Mouse (Mus musculus) ovary, adult 18-20 months (tissue): ENCODE measurements at regions not wholly inside any gene's neighbourhood (a gene's known extent, or its start where the extent isn't known, plus 50 kb on each side); places are given as distances from the start of the nearest gene placed in this dataset.
A peak's percentile ranks its signal among the peaks of the same experiment; 100 is the strongest.
"Not testable (repeated sequence)": the region's sequence is repeated elsewhere in the genome, so short reads cannot be mapped to it uniquely, and the experiment has no call there.

Source experiments
- DNase-seq: peaks from one replicate; pipeline ENCODE4 v3.0.0; 2022; ENCODE audit warnings: low spot score, mixed read lengths

DNA sequence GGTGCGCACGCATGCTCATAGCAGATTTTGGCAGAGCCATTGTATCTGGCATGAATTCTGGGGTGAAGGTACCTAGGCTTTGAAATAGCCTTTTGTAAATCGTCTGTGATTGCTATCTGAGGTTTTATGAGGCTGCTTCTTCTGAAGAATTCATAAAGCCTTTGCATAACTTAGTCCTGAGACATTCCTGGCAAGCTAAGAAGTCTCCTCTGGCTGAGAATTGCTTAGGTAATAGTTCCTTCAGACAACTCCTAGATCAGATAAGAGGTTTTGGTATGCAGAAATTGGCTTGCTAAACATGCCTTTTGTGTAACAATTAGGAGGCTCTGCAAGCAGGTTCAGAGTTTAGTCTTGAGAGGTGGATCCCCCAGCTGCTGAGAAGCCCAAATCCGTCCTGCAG, 82.7 kb downstream of the Pmp22 start:
- no peak for DNase-seq

DNA sequence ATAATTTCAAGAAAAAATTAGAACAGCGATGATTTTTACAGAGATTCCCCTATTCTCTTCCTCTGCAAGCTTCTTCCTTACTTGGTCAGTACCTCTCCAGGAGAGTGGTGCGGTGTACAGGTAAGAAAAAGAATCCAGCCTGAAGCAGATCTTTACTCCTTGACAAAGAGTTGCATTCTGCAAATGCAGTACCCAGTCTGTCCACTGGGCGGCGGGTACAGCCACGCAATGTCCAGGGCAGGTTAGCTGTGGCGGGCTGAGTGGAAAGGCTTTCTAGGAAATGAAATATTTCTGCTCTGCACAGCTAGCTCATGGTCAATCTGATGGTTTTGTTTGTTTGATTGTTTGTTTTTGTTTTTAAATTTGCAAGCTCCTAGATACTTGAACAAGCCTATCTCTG, 84.3 kb downstream of the Pmp22 start:
- DNase-seq, result peak; percentile 31

DNA sequence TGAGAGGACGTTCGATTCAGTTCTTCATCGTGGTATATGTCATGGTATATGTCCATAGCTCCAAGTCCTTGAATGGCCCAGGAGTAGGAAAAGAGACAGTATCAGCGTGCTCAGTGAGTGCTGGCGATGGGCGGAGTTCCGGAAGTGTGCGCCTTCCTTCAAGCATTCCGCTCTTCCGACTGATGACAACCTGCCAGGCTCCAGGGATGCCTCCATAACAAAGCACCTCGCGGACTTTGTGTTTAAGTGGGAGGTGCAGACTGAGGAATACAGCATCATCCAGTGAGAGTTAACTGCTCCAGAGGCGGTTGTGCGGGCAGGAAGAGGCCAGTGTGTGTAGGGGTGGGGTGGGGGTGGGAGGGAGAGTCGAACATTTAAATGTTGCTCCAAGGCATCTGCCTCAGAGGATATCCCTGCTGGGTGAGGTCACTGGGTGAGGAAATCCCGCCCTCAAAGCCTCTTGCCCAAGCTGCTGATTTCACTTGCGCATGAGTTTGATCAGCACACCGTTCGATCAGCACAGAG, 85.2 kb downstream of the Pmp22 start:
- DNase-seq, result no peak

DNA sequence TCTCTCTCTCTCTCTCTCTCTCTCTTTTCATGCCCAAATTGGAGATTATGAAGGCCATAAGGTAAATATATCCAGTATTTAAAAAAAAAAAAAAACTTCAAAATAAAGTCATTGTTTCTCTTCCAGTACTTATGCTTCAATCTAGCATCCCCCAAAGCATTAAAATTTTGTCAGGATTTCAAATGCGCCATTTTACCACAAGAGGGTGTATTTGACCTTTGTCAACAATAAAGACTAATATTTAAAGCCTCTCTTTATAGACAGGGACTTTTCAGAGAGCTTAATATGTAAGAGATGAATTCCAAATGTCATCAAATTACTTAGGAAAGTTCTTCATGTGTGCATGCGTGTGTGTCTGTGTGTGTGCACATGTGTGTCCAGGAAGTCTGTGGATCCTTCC, 87.2 kb downstream of the Pmp22 start:
- DNase-seq, result no peak

DNA sequence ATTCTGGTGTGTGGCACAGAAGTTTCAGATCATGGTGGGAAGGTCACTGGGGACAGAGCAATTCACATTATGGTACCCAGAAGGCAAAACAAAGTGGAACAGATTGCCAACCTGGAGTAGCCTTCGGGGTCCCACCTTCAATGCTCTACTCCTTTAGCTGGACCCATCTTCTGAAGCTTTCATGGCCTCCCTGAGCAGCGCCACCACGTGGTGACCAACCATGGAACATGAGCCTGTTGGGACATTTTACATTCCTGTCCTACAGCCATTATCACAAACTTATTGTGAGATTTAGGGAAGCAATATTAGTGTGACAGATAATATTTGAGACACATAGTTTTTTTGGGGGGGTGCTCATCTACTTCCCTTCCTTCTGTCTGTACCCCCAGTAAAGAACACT, 88.3 kb downstream of the Pmp22 start:
- no peak for DNase-seq

DNA sequence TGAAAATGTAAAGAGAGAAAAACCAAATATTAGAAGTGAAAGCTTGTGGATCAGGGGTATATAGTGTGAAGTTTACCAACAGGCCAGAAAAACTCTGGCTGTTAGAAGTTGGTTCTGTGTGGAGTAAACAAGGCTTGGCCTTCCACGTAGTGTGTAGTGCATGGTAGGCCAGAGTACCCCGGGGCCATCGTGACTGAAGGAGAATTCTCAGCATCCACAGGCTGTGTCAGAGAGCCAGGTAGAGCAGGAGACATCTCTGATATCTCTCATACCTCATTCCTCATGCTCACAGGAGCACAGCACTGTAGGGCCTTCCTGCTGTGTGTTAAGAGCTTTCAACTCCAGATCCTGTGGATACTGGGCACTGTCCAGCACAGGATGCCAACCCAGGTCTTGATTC, 97.7 kb downstream of the Pmp22 start:
- no peak for DNase-seq

DNA sequence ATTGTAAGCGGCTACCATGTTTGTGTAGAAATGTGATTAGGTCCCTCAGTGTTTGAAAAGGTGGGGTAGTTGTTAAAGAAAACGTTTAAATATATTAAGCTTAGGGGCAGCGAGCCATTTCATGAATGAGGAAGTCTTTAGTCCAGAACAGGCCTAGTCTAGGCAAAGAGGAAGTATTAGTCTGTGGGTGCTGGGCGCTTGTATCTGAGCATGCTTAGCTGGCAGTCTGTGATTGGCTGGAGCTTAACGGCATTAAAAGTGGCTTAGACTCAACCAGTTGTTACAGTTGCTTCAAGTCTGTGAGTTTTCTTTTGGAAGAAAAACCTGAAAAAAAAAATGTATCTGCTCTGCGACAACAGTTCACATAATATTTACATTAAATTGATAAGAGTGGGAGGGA, 102.0 kb downstream of the Pmp22 start:
- no peak for DNase-seq

DNA sequence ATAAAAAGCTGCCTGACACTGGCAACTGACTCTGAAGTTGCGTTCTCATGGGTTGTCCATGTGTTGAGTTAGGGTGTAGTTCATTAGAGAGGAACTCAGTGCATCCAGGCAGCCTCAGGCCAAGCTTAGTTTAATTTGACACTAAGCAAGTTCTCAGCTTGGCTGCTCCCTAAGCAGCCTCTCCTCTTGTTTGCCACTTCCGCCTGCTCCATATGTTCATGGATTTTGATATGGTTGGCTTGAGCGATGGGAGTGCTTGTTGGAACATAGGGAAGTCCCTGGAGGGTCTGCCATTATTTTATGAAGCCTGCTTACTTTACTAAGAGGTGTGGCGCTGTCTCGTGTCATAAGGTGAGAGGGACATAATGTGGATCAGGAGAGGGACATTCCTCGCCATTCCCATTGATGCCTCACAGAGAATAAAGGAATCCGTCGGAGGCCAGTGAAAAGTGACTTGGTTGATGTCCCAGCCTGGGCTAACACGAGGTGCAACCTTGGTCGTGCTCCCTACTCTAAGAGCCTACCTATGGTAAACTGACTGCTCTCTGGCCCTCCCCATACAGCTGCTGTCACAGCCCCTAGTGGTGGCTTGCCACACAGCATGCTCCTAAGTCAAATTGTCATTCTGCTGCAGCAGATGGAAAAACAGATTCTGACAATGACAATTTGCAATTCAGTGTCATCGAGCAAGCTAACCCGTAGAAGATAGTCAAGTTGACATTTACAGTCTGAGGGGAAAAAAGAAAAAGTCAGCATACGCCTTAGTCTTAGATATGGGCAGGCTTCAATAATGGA, 104.6 kb downstream of the Pmp22 start:
- DNase-seq, result no peak

DNA sequence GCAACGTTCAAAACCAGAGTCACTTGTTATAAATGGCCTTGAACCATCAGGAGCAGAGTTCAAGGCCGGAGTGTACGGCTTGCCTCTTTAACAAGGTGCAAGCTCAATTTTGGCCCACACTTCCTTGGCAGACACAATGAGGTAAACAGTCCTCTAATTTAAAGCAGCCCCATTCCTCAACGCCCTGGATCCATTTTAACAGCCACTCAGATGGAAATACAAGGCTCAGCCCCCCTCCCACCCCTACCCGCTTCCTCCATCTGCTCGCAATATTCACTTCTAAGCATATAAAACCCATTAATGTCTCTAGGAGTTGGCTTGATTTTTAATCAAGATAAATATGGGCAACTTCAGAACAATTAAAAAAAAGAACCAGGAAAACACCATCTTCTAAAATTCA, 105.7 kb downstream of the Pmp22 start:
- DNase-seq, result no peak

DNA sequence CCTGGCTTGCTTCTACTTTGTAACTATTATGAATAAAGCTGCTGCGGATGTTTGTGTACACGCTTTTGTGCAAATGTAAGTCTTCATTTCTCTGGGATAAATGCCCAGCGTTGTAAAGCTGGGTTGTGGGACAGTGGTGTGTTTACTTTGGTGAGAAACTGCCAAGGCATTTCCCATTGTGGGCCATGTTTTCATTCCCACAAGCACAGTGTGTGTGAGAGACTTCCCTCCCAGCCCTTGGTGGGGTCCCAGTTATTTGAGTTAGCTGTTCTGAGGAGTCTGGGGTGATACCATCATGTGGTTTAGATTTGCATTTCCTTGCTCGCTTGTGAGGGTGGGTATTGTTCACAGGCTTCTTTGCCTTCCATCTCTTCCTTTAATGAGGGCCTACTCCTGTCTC, 109.9 kb downstream of the Pmp22 start:
- no peak for DNase-seq

DNA sequence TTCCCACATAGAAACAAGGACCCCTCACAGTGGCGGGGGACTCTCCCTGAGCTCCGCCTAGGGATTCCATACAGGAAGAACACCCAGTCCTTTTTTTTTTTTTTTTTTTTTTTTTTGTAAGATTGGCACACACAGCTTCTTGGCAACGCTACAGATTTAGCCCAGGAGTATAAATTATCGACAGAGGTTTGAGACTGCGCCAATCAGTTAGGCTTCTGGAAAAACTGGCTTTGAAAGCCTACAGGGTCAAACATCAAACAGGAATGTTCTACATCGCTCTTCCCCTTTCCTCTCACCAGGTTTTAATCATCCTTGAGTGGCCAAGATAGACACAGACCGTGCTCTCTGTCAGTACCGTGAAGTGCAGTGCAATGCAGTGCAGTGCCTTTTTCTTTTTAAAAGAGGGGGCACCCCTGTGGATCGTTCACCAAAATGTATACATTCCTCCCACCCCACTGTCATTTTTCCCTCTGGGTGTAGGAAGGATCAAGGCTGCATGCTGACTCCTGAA, 115.2 kb downstream of the Pmp22 start:
- no peak for DNase-seq

DNA sequence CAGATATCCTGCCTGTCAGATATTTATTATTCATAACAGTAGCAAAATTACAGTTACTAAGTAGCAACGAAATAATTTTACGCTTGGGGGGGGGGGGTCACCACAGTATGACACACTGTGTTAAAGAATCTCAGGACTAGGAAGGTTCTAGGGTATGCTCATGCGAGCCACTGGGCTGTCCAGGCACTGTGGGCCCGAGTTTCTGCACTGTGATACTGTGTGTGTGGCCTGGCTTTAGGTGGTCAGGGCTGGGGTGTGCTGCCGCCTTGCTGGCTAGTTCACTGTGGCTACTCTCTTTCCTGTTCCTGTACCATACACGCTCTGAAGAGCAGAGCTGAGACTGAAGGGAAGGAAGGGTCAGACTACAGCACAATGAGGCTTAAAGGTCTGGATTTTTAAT, 116.3 kb downstream of the Pmp22 start:
- no peak for DNase-seq

DNA sequence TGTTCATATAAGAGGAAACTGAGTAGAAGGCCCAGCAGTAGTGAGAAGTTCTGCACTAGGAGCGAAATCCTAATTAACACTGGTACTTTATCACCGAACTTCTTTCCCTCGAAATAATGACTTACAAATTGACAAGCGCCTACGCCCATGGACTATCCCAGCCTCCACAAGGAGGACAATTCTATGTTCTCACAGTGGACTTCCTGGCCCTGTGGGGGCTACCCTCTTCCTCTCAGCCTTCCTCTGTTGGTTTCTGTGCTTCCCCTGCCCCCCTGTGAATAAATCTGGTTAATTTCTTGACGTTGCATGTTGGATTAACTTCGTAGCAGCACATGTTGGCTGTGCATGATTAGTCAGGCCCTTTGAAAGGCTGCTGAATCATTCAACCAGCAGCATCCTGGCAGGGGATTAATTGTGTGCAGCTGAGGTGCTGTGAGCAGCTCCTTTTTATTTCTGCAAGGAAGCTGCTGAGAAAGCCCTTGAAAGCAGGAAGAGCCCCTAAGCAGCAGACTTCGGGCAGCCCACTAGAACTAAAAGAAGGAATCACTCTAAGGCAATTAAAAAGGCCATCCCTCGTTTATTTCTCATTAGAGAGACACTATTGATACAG, 117.4 kb downstream of the Pmp22 start:
- no peak for DNase-seq

DNA sequence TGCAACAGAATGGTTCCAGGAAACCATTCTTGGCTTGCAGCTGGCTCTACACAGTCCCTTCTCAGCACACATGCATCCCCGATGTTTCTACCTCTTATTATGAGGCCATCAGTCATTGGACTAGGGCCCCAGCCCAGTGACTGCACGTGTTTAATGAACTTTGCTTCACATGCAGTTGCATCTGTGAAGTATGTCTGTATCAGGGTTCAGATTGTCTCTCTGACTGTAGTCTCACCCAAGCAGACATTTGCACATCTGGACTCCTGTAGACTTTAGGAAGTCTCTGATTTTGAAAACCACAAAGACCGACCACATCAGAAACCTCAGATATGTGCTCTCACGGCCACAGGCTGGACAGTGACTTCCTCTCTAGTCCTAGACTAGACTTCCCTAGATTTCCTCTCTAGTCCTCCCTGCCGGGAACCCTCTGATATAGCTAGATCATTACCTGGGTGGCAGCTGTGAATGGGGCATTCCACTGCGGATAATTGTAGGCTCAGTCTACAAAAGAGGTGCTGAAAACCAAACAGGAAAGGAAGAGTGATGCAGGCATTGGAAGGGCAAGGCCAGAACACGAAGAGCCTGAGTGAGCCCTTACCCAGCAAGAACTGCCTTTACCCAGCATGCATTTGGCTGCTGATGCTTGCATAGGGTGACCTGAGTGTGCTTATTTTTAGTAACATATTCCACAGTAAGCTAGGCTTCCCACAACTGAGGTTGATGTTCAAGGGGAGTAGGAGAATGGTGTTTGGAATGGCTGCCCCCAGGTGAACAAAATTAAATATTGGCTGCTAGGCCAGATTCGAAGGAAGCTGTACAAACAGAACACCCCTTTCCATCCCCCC, 123.5 kb downstream of the Pmp22 start:
- DNase-seq, result no peak

DNA sequence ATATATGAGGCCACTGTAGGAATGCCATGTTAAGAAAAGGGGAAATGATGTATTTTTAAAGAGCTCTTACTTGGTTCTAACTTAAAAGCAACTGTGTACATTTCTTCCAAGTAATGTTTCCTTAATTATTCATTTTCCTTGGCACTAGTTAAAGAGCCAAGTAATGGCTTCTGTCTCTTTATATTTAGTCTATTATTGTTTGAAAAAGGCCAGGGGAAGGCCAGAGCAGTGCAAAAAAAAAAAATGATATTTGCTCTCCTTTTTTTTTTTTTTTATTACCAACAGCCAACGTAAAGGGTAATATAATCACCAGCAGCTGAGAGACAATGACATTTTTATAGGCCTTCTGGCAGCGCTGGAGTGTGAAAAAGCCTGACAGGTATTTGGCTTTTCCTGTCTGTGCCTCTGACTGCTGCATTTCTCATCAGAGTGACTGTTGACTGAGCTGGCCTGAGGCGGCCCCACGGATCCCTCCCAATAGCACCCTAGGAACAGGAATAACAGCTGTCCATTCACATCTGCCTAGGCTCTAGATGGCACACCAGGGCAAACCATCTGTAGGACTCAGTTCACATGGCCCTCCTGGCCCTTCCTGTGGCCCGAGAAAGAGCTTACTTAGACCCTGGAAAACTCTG, 124.3 kb downstream of the Pmp22 start:
- no peak for DNase-seq

DNA sequence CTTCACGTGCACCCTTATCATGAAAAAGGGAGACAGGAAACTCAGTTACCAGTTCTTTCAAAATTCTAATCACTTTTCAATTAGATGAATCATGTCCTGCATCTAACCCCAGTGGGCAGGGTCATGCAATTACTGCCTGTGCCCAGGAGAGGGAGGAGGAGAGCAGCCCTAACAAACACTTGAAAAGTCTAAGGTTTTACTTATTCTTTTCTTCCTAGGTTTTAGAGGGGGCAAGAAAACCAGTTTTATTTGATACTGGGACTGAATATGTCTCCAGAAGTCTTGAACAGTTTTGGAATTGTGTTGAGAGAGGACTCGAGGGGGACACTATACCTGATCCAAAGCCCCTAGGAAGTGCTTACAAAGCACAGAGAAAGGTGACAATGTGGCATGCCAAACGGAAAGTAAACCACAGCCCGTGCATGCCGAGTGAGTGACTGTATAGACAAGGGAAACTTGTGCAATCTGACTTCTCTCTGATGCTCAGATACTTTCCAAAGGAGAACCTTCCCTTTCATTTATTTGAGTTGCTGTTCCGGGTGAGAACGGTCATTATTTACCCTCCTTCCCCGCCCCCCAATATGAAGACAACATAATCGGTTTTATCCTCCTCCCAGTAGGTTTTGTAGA, 135.8 kb downstream of the Pmp22 start:
- no peak for DNase-seq

DNA sequence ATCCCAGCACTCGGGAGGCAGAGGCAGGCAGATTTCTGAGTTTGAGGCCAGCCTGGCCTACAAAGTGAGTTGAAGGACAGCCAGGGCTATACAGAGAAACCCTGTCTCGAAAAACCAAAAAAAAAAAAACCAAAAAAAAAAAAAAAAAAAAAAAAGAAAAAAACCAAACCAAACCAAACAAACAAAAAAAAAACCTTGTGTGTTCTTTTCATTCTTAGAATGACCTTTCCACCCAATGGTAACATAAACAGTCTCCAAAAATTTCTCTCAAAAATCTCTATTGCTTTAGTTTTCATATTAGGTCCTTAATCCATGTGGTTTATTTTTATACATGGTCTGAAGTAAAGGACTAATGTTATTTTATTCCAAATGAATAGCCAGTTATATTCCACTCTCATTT, 137.5 kb downstream of the Pmp22 start:
- DNase-seq, result not testable (repeated sequence)

DNA sequence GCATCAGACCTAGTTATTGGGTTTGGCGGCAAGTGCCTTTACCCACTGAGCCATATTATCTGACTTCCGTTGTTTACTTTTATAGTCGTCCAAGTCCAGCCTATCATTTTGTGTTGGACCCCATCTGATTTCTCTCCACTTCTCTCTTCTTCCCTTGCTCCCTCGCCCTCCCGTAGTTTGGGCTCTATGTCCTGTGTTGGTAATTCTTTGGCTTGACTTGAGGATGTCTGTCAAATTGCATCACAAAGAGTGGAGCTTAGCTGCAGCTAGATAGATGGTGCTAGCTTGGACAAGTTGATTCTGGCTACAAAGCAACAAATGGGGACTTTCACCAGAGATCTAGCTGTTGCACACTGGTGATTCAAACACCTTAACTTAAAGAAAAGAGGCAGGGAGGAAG, 147.9 kb downstream of the Pmp22 start:
- no peak for DNase-seq

DNA sequence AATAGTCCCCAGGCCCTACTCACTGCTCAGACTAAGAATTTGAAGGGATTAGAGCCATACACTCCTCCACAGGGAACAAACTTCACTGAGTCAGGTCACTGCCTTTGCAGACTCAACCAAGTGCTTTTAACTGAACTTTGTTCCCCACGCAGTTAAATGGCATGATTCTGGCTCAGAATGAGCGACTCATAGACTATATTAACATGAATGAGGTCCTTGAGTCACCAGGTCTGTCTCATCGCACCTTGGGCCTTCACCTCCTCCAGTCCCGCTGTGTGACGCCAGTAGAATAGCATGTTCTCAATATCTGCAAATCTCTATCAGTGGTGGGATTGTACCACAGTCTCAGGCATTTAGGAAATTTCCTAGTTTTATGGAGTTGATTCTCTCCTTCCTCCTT, 153.1 kb downstream of the Pmp22 start:
- no peak for DNase-seq

DNA sequence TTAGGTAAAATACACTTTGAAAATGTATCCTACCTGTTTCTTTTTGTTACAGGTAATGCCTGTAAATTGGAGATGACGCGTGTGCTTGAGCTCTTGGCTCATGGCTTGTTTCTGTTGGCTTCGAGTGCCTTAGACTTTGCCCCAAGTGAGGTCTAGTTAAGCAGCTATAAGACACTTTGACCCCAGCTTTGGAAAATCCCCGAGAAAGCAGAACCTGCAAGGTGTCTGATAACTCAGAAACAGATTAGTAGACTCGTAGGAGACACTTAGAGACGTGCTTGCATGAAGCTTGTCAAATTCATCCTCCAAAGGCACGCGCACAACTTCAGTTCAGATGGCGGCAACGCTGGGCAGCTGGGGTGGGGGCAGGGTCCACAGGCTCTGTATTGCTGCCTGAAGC, 153.8 kb downstream of the Pmp22 start:
- no peak for DNase-seq

DNA sequence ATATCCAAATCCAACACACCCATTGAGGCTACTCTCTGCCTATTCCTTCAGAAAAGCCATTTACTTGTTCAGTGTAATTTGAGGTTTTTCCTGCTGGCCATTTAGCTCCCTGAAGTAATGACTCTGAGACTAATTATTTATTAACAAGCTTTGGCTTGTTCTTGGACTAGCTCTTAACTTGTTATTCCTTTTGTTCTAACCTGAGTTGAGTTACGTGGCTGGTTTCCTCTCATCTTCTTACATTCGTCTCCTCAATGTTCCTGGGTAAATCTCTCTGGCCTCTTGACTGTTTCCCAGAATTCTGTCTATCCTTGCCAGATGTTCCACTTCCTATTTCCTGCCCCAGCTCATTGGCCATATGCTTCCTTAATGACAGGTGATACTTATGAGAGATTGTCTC, 157.2 kb downstream of the Pmp22 start:
- no peak for DNase-seq

DNA sequence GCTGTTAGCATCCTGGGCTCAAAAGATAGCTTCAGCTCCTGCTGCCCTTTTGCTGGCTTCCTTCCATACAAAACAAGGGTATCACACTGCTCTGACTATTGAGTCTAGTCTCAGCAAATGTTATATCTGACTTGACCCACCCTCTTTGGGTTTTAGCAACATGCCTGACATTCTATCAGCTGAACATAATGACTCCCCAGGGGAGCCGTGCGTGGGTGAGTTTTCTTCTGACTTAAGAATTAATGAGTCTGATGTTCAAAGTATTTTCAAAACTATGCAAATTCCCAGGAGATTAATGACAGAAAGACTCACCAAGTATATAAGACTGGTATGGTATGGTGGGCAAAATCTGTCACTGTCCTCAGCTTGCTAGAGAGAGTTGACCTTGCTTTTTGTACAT, 159.0 kb downstream of the Pmp22 start:
- DNase-seq, result no peak
